Mouse (Mus musculus) limb, embryonic 14.5 days (tissue): ENCODE measurements around the gene Cdca4. TPM values are rescaled to one million over a fixed set of nuclear protein-coding genes. Genes with fewer than 3 reads are reported as not detected.
"Not testable (repeated sequence)": the region's sequence is repeated elsewhere in the genome, so short reads cannot be mapped to it uniquely, and the experiment has no call there.

Source experiments
- ATAC-seq: fragments of 200-750 bp; cut with Nextera tagmentation; 2 replicates; pipeline ENCODE4 v1.8.0; 2017; ENCODE audit warnings: low read depth, moderate number of reproducible peaks, moderate TSS enrichment; ENCODE audit not compliant: low FRiP score
- DNase-seq: peaks from one replicate; pipeline ENCODE4 v3.0.0-alpha.2; 2015; ENCODE audit warnings: low spot score
- H3K27ac ChIP-seq: fragments of 300-500 bp; sonication (generic); replicated peaks from 2 replicates; pipeline ENCODE4 v1.5.1; 2014; ENCODE audit warnings: low read depth, mild to moderate bottlenecking, low read length, moderate library complexity, mixed read lengths
- H3K27me3 ChIP-seq: fragments of 300-500 bp; sonication (generic); 2 replicates; pipeline ENCODE4 v1.6.1; 2014; ENCODE audit warnings: low read length, mixed read lengths; ENCODE audit not compliant: control insufficient read depth, insufficient read depth
- H3K36me3 ChIP-seq: fragments of 300-500 bp; sonication (generic); 2 replicates; pipeline ENCODE4 v1.6.1; 2014; ENCODE audit warnings: mild to moderate bottlenecking, low read length, moderate library complexity, mixed read lengths; ENCODE audit not compliant: control insufficient read depth, insufficient read depth
- H3K4me1 ChIP-seq: fragments of 300-500 bp; sonication (generic); 2 replicates; pipeline ENCODE4 v1.6.1; 2014; ENCODE audit warnings: antibody characterized with exemption, low read length, mixed read lengths; ENCODE audit not compliant: control insufficient read depth, insufficient read depth
- H3K4me2 ChIP-seq: fragments of 300-500 bp; sonication (generic); replicated peaks from 2 replicates; pipeline ENCODE4 v1.6.1; 2014; ENCODE audit warnings: low read depth, mild to moderate bottlenecking, low read length, moderate library complexity; ENCODE audit not compliant: severe bottlenecking
- H3K4me3 ChIP-seq: fragments of 300-500 bp; sonication (generic); replicated peaks from 2 replicates; pipeline ENCODE4 v1.5.1; 2014; ENCODE audit warnings: low read length
- H3K9ac ChIP-seq: fragments of 300-500 bp; sonication (generic); 2 replicates; pipeline ENCODE4 v1.6.1; 2014; ENCODE audit warnings: mild to moderate bottlenecking, low read depth, low read length, moderate library complexity; ENCODE audit not compliant: severe bottlenecking
- H3K9me3 ChIP-seq: fragments of 300-500 bp; sonication (generic); 2 replicates; pipeline ENCODE4 v1.6.1; 2016; ENCODE audit warnings: low read length; ENCODE audit not compliant: control insufficient read depth
- POLR2A ChIP-seq: fragments of 200-500 bp; IDR thresholded peaks from 2 replicates; pipeline ENCODE4 v1.8.0; 2012; ENCODE audit warnings: inconsistent platforms, mild to moderate bottlenecking, moderate library complexity, borderline replicate concordance; ENCODE audit not compliant: insufficient read depth, insufficient read length; ENCODE audit errors: extremely low read depth
- WGBS: fragments of 180-500 bp; shearing (Covaris S2); extraction: QIAGEN DNeasy Blood & Tissue Kit; methylation state at CpG from one replicate; pipeline ENCODE4 v1.1.7; 2014; 5-methylcytosine and 5-hydroxymethylcytosine counted together
- polyA plus RNA-seq, 2 experiments: library from polyadenylated mRNA; depleted of rRNA in 1 of 2; stranded (reverse) in 1 of 2; unstranded in 1 of 2; fragments of >200 nt; fragmentation: Nextera tagmentation in 1 of 2; extraction: Ambion mirVana in 1 of 2; gene quantifications; 2 replicates each; pipeline versions ENCODE4 v1.2.1 to v1.2.3; 2012 to 2014

Gene Cdca4
- polyA plus RNA-seq, 2 experiments: 81.0 to 113 TPM

GRCm38 (mm10) chr12:112850344-112850743 lies 21.1 kb upstream of the Cdca4 start:
- H3K36me3 ChIP-seq: no peaks in the 10 kb centered on the region
- H3K9ac ChIP-seq: no peak overlapping the region
- no peaks in the 10 kb centered on the region for H3K27me3 ChIP-seq
- no peaks in the 10 kb centered on the region for H3K4me1 ChIP-seq
- no peak for TF ChIP-seq POLR2A
- ATAC-seq: no peak
- H3K9me3 ChIP-seq: no peaks in the 10 kb centered on the region
- 83% methylated on average over 9 of the region's 9 CpGs for WGBS
- H3K27ac ChIP-seq: no peak overlapping the region
- H3K4me3 ChIP-seq: no peak overlapping the region
- no peak for DNase-seq
- no peak overlapping the region for H3K4me2 ChIP-seq

- Histone ChIP-seq H3K4me2 (no peak overlapping the region), H3K27ac (no peak overlapping the region), H3K27me3 (no peaks in the 10 kb centered on the region), H3K9ac (no peak overlapping the region), H3K4me3 (no peak overlapping the region), H3K9me3 (no peaks in the 10 kb centered on the region), H3K36me3 (no peaks in the 10 kb centered on the region), H3K4me1 (no peaks in the 10 kb centered on the region)
- ATAC-seq (no peak), DNase-seq (no peak)
- 78% methylated on average over 11 of the region's 11 CpGs for WGBS
- no peak for TF ChIP-seq POLR2A
Observed at GRCm38 (mm10) chr12:112849235-112850022, 20.2 kb upstream of the Cdca4 start.

- 100% methylated on average over 2 of the region's 2 CpGs for WGBS
- DNase-seq: no peak
- ATAC-seq: no peak
Observed at GRCm38 (mm10) chr12:112847880-112848279, 18.7 kb upstream of the Cdca4 start.

GRCm38 (mm10) chr12:112843803-112844202 lies 14.6 kb upstream of the Cdca4 start:
- Histone ChIP-seq H3K27me3 (no peaks in the 10 kb centered on the region), H3K4me2 (no peak overlapping the region), H3K4me3 (no peak overlapping the region), H3K27ac (no peak overlapping the region), H3K9ac (no peak overlapping the region), H3K9me3 (no peaks in the 10 kb centered on the region), H3K36me3 (no peaks in the 10 kb centered on the region), H3K4me1 (no peaks in the 10 kb centered on the region)
- 0 out of 2 replicates have a peak, but pooled peaks have one; percentile 34 for TF ChIP-seq POLR2A
- DNase-seq: peak; percentile 82
- WGBS: 30% methylated on average over 3 of the region's 3 CpGs
- no peak for ATAC-seq

More at GRCm38 (mm10) chr12:112847880-112848279, 18.7 kb upstream of the Cdca4 start:
- H3K27me3 ChIP-seq: no peaks in the 10 kb centered on the region
- no peaks in the 10 kb centered on the region for H3K4me1 ChIP-seq
- no peak overlapping the region for H3K27ac ChIP-seq
- H3K4me3 ChIP-seq: no peak overlapping the region
- no peak overlapping the region for H3K4me2 ChIP-seq
- no peak for TF ChIP-seq POLR2A
- H3K9ac ChIP-seq: no peak overlapping the region
- no peaks in the 10 kb centered on the region for H3K36me3 ChIP-seq
- no peaks in the 10 kb centered on the region for H3K9me3 ChIP-seq

GRCm38 (mm10) chr12:112842128-112842527 lies 12.9 kb upstream of the Cdca4 start:
- ATAC-seq, H3K36me3 ChIP-seq, H3K4me3 ChIP-seq, H3K4me1 ChIP-seq, H3K9ac ChIP-seq, DNase-seq, H3K27me3 ChIP-seq, H3K4me2 ChIP-seq, H3K27ac ChIP-seq, H3K9me3 ChIP-seq: not testable (repeated sequence)
- WGBS: 83% methylated on average over 2 of the region's 2 CpGs

- H3K36me3 ChIP-seq, H3K4me1 ChIP-seq, H3K4me3 ChIP-seq, H3K9ac ChIP-seq, H3K27me3 ChIP-seq, DNase-seq, H3K27ac ChIP-seq, ATAC-seq, H3K4me2 ChIP-seq, H3K9me3 ChIP-seq: not testable (repeated sequence)
- 65% methylated on average over 4 of the region's 4 CpGs for WGBS
Observed at GRCm38 (mm10) chr12:112841338-112841892, 12.2 kb upstream of the Cdca4 start.
